ENCODE assay signal across 28 mouse cellular contexts in genomic region chr16:4870490-4870889, GRCm38 (mm10). TPM values are rescaled to one million over a fixed set of nuclear protein-coding genes. Genes with fewer than 3 reads are reported as not detected.
DNase-seq lines count a peak whose midpoint lies in the region; ATAC-seq and TF ChIP-seq lines count a peak whose summit lies in the region.
"Had no signal": no experiment of that assay in that cellular context is flagged by ENCODE, and none has a peak within 500 bp of the region (broad histone marks: within the 10 kb centered on the region; RNA-seq: fewer than 3 reads in every experiment).

No protein-coding gene starts in this region.

- no peaks in the 10 kb centered on the region for H3K27me3 ChIP-seq in lung, postnatal 0 days (replicated peaks; ENCODE audit: insufficient read depth, low read length)
- no peaks in the 10 kb centered on the region for H3K27me3 ChIP-seq in CH12.LX (replicated peaks)
- H3K27me3 ChIP-seq in small intestine, adult 2 months (ENCODE audit: control insufficient read depth, insufficient read depth, low read length), result no peaks in the 10 kb centered on the region
- H3K27me3 ChIP-seq: embryonic facial prominence, embryonic 13.5 days; embryonic facial prominence, embryonic 15.5 days; forebrain, embryonic 12.5 days; Patski had no signal

- 0 out of 2 replicates have a peak, but pooled peaks have one; percentile 13 for TF ChIP-seq CTCF in lung, postnatal 0 days (IDR thresholded peaks at IDR 0.05)
- TF ChIP-seq CTCF in CH12.LX (conservative IDR thresholded peaks at IDR 0.05 in 1 of 2, IDR thresholded peaks at IDR 0.05 in 1 of 2; ENCODE audit: low read depth in 2 of 2, low read length in 2 of 2), result no peak
- no peak for TF ChIP-seq CTCF in small intestine, adult 2 months (IDR thresholded peaks at IDR 0.05; ENCODE audit: extremely low read depth, insufficient read length, insufficient replicate concordance, low read depth, low read length)

- dilution Hi-C loops in CH12.LX (cut with MboI; ENCODE audit: extremely low pct_ligation_motif_present, extremely low pct_unique_long_range_greater_than_20kb, low sequenced_read_pairs), result no loop called here

- no peak overlapping the region for H3K4me3 ChIP-seq in lung, postnatal 0 days (ENCODE audit: low read depth, low read length)
- H3K4me3 ChIP-seq in CH12.LX (replicated peaks in 1 of 3; ENCODE audit: low read depth in 2 of 3, low read length in 2 of 3, poor library complexity in 1 of 3), result no peak overlapping the region
- H3K4me3 ChIP-seq in small intestine, adult 2 months (ENCODE audit: low read depth, low read length), result no peak overlapping the region
- H3K4me3 ChIP-seq: embryonic facial prominence, embryonic 13.5 days; embryonic facial prominence, embryonic 15.5 days; erythroblast, embryonic 14.5 days; forebrain, embryonic 10.5 days; forebrain, embryonic 12.5 days had no signal

- no peak for ATAC-seq in lung, postnatal 0 days
- ATAC-seq: activated CD4-positive, CD25-positive, alpha-beta regulatory T cell, adult 4 months; CD4-positive, CD25-positive, alpha-beta regulatory T cell, adult 4 months; forebrain, embryonic 14.5 days; forebrain, embryonic 16.5 days; Patski had no signal

- no peak overlapping the region for H3K4me2 ChIP-seq in lung, postnatal 0 days (replicated peaks; ENCODE audit: low read depth, low read length)
- no peak overlapping the region for H3K4me2 ChIP-seq in CH12.LX (ENCODE audit: insufficient read depth, low read depth, poor library complexity, severe bottlenecking)
- H3K4me2 ChIP-seq: embryonic facial prominence, embryonic 13.5 days; embryonic facial prominence, embryonic 15.5 days; forebrain, embryonic 12.5 days had no signal

- no peak for TF ChIP-seq EP300 in lung, postnatal 0 days (IDR thresholded peaks at IDR 0.05)
- no peak for TF ChIP-seq EP300 in CH12.LX (IDR thresholded peaks at IDR 0.05; ENCODE audit: low read length)

- DNase-seq in lung, postnatal 0 days (ENCODE audit: low spot score), result no peak
- no peak for DNase-seq in lung, postnatal 10 days
- DNase-seq in CH12.LX (ENCODE audit: extremely low read depth), result no peak
- no peak for DNase-seq in cerebellum, adult 9-10 months
- DNase-seq: adrenal gland, adult 8-10 months; adrenal gland, postnatal 14 days; adrenal gland, postnatal 36 days; B cell, adult 2 months; cerebellum, adult 11-12 months; cerebellum, adult 2 months; cerebellum, adult 9-11 months; cerebellum, postnatal 14 days; cerebellum, postnatal 36 days; embryo, embryonic 11 days had no signal

- peaks cover 10% of the 10 kb centered on the region; the same call in 1 of the 2 replicates for H3K36me3 ChIP-seq in lung, postnatal 0 days (ENCODE audit: insufficient read depth, low read length)
- H3K36me3 ChIP-seq in CH12.LX (replicated peaks in 1 of 2; ENCODE audit: control insufficient read depth in 1 of 2, insufficient read depth in 1 of 2, low read length in 1 of 2), result peaks cover 23 to 68% of the 10 kb centered on the region in 2 experiments
- H3K36me3 ChIP-seq in small intestine, adult 2 months (ENCODE audit: control insufficient read depth, insufficient read depth, low read length), result peaks cover 16% of the 10 kb centered on the region

- no peak overlapping the region for H3K27ac ChIP-seq in lung, postnatal 0 days (ENCODE audit: low read length)
- no peak overlapping the region for H3K27ac ChIP-seq in CH12.LX (ENCODE audit: insufficient read depth, low read depth)
- 0 out of 2 replicates have a peak overlapping the region, but pooled peaks have one; percentile 31 for H3K27ac ChIP-seq in small intestine, adult 2 months (ENCODE audit: insufficient read depth, low read depth, low read length)
- H3K27ac ChIP-seq: embryonic facial prominence, embryonic 13.5 days; embryonic facial prominence, embryonic 15.5 days; forebrain, embryonic 10.5 days; forebrain, embryonic 12.5 days had no signal

- 84% methylated on average over 5 of the region's 5 CpGs for WGBS in lung, postnatal 0 days
- 90% methylated on average over 5 of the region's 5 CpGs for WGBS in small intestine, adult 2 months

- no peak overlapping the region for H3K9ac ChIP-seq in lung, postnatal 0 days (replicated peaks; ENCODE audit: low read depth)
- no peak overlapping the region for H3K9ac ChIP-seq in CH12.LX (ENCODE audit: insufficient read depth, low read depth)
- H3K9ac ChIP-seq: embryonic facial prominence, embryonic 13.5 days; embryonic facial prominence, embryonic 15.5 days; forebrain, embryonic 12.5 days had no signal

- no peak for TF ChIP-seq POLR2A in CH12.LX (IDR thresholded peaks at IDR 0.05; ENCODE audit: low read depth, low read length)
- TF ChIP-seq POLR2A in small intestine, adult 2 months (IDR thresholded peaks at IDR 0.05; ENCODE audit: low read depth, low read length), result no peak

- no peaks in the 10 kb centered on the region for H3K9me3 ChIP-seq in lung, postnatal 0 days (ENCODE audit: low read length)
- no peaks in the 10 kb centered on the region for H3K9me3 ChIP-seq in CH12.LX (replicated peaks; ENCODE audit: low read length)
- H3K9me3 ChIP-seq: embryonic facial prominence, embryonic 13.5 days; embryonic facial prominence, embryonic 15.5 days; forebrain, embryonic 10.5 days; forebrain, embryonic 12.5 days; G1E had no signal

- H3K79me2 ChIP-seq in CH12.LX (replicated peaks; ENCODE audit: control insufficient read depth, extremely low read depth, insufficient read depth, poor library complexity, severe bottlenecking), result no peaks in the 10 kb centered on the region

- TF ChIP-seq RAD21 in CH12.LX (IDR thresholded peaks at IDR 0.05; ENCODE audit: low read depth, low read length), result no peak

- no peaks in the 10 kb centered on the region for H3K4me1 ChIP-seq in lung, postnatal 0 days (ENCODE audit: insufficient read depth, low read depth, low read length)
- H3K4me1 ChIP-seq in CH12.LX (ENCODE audit: control insufficient read depth in 1 of 2, insufficient read depth in 2 of 2), result peaks cover 0 to 18% of the 10 kb centered on the region in 2 experiments; a peak in 2 of 4 replicates
- no peaks in the 10 kb centered on the region for H3K4me1 ChIP-seq in small intestine, adult 2 months (ENCODE audit: control insufficient read depth, insufficient read depth, insufficient read length, low read length)
- H3K4me1 ChIP-seq: embryonic facial prominence, embryonic 13.5 days; forebrain, embryonic 10.5 days; forebrain, embryonic 12.5 days had no signal

- in situ Hi-C loops in CH12.LX (cut with MboI; ENCODE audit: low pct_ligation_motif_present, low pct_unique_long_range_greater_than_20kb, low sequenced_read_pairs), result loop anchor here (5.0 to 25.0 kb wide), 2 partner anchors 47 to 108 kb away; no protein-coding TSS in a partner anchor

TF ChIP-seq in CH12.LX, 34 proteins besides CTCF, POLR2A, EP300 and RAD21:
- TF ChIP-seq ZNF384 (IDR thresholded peaks at IDR 0.05; ENCODE audit: low read depth, low read length), result peak; percentile 74
- TF ChIP-seq MYC (IDR thresholded peaks at IDR 0.05; ENCODE audit: low read depth, low read length), result no peak

RNA-seq across cellular contexts. Expression of gene Ubald1, which starts 9.6 kb away (rescaled TPM):
- 33.7 and 39.5 TPM in 2 replicates for polyA plus RNA-seq in lung, postnatal 0 days (2015; fragmentation: Nextera tagmentation; extraction: Ambion mirVana)
- total RNA-seq in CH12.LX (2012; rRNA removed), result 11.6 and 12.9 TPM in 2 replicates
- total RNA-seq in CH12.LX (2014; rRNA removed), result 7.2 and 9.6 TPM in 2 replicates
- 48.7 and 53.7 TPM in 2 replicates for polyA plus RNA-seq in CH12.LX (2012; ENCODE audit: insufficient read length, low read depth)
- 21.0 and 37.1 TPM in 2 replicates for polyA plus RNA-seq in small intestine, adult 2 months (2012; rRNA removed)

RNA-seq across cellular contexts. Expression of gene Mgrn1, which starts 15.6 kb away (rescaled TPM):
- 75.6 and 76.7 TPM in 2 replicates for polyA plus RNA-seq in lung, postnatal 0 days (2015; fragmentation: Nextera tagmentation; extraction: Ambion mirVana)
- 14.1 and 16.9 TPM in 2 replicates for total RNA-seq in CH12.LX (2012; rRNA removed)
- 9.0 and 11.7 TPM in 2 replicates for total RNA-seq in CH12.LX (2014; rRNA removed)
- 12.9 and 15.5 TPM in 2 replicates for polyA plus RNA-seq in CH12.LX (2012; ENCODE audit: insufficient read length, low read depth)
- polyA plus RNA-seq in small intestine, adult 2 months (2012; rRNA removed), result 81.9 and 164 TPM in 2 replicates

RNA-seq across cellular contexts. Expression of gene 4930562C15Rik, which starts 35.3 kb away (rescaled TPM):
- polyA plus RNA-seq in lung, postnatal 0 days (2015; fragmentation: Nextera tagmentation; extraction: Ambion mirVana), result 2.2 and 2.4 TPM in 2 replicates
- total RNA-seq in CH12.LX (2012; rRNA removed) (0.04 and 0.13 TPM in 2 replicates), CH12.LX (2014; rRNA removed) (0.11 and 0.20 TPM in 2 replicates)
- 0.59 and 0.80 TPM in 2 replicates for polyA plus RNA-seq in CH12.LX (2012; ENCODE audit: insufficient read length, low read depth)
- not detected in 2 replicates for polyA plus RNA-seq in small intestine, adult 2 months (2012; rRNA removed)
- total RNA-seq: adrenal gland, adult 18-20 months; adrenal gland, postnatal 14 days; adrenal gland, postnatal 36 days; common myeloid progenitor, adult 5-6 weeks had no signal
- polyA plus RNA-seq: cerebellum, adult 2 months; erythroblast, embryonic 14.5 days; G1E had no signal
